Mouse (Mus musculus) cerebellum, postnatal 10 days (tissue): ENCODE data around the gene Nlrc3.
A peak's percentile ranks its signal among the peaks of the same experiment; 100 is the strongest.

ENCODE experiments used
- DNase-seq, 2 experiments: peaks; one replicate each; pipeline ENCODE4 v3.0.0; 2021; ENCODE audit warnings: mixed read lengths in 2 of 2

Nlrc3 gene

GRCm38 (mm10) chr16:3928582-3928981, 47.9 kb downstream of the Nlrc3 start:
- no peak for DNase-seq

- no peak for DNase-seq
Observed at GRCm38 (mm10) chr16:3923966-3924365, 52.5 kb downstream of the Nlrc3 start.

- DNase-seq: no peak
Observed at GRCm38 (mm10) chr16:3923515-3923914, 52.9 kb downstream of the Nlrc3 start.

GRCm38 (mm10) chr16:3920756-3921155, 55.7 kb downstream of the Nlrc3 start:
- no peak for DNase-seq

GRCm38 (mm10) chr16:3909118-3909517, 67.3 kb downstream of the Nlrc3 start:
- DNase-seq: no peak

GRCm38 (mm10) chr16:3908537-3909111, 67.8 kb downstream of the Nlrc3 start, which contains the start of the genes 1700037C18Rik and Cluap1:
Gene 1700037C18Rik, minus strand, starts transcription at chr16:3908689.
Gene Cluap1, plus strand, starts transcription at chr16:3908801.
- peak; percentile 95 to 96 for DNase-seq

- peak in 1 of 2 experiments; percentile 10 for DNase-seq
Observed at GRCm38 (mm10) chr16:3907471-3907870, 69.0 kb downstream of the Nlrc3 start.

GRCm38 (mm10) chr16:3896553-3896952, 79.9 kb downstream of the Nlrc3 start:
- no peak for DNase-seq

- DNase-seq: no peak
Observed at GRCm38 (mm10) chr16:3896046-3896445, 80.4 kb downstream of the Nlrc3 start.

GRCm38 (mm10) chr16:3895173-3895792, 81.1 kb downstream of the Nlrc3 start:
- no peak for DNase-seq
